Mouse (Mus musculus): Measurements from ENCODE around the gene Efcab11. TPM values are rescaled to one million over a fixed set of nuclear protein-coding genes. Genes with fewer than 3 reads are reported as not detected.

Efcab11 gene
- polyA plus RNA-seq, 1 experiment = 0.84 TPM

- 58% methylated on average over 3 of the region's 3 CpGs for whole genome bisulfite sequencing
- H3K27ac ChIP-seq (ENCODE audit: insufficient read depth, low read length) = no peak overlapping the region
Measured at GRCm38 (mm10) chr12:99873443-99873842, 10.8 kb downstream of the Efcab11 start.

DNA sequence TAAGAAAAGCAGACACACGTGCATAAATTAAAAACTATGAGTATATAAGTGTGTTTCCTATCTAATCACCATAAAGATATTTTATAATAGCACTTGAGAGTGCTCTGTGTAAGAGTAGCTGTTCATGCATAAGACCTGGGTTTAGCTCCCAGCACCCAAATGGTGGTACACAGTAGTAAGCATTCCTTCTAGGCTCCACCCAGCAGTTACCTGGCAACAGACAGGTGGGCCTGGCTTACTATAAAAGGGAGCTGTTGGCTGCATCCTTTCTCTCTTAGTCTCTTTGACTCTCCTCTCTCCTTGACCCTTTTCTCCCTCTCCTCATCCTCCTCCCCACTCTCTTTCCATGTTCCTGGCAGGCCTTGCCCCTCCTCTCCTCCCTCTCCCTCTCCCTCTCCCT, 15.4 kb downstream of the Efcab11 start:
- WGBS = 90% methylated on average over 1 of the region's 1 CpGs
- no peaks in the 10 kb centered on the region for H3K27me3 ChIP-seq (ENCODE audit: control insufficient read depth, insufficient read depth, low read length)
- no peaks in the 10 kb centered on the region for H3K4me1 ChIP-seq (ENCODE audit: control insufficient read depth, insufficient read depth, low read length)
- DNase-seq = no peak
- H3K27ac ChIP-seq (ENCODE audit: insufficient read depth, low read length) = no peak overlapping the region
- TF ChIP-seq CTCF (IDR thresholded peaks at IDR 0.05; ENCODE audit: borderline replicate concordance, insufficient read depth, low read depth, low read length) (no peak), POLR2A (IDR thresholded peaks at IDR 0.05; ENCODE audit: borderline replicate concordance, insufficient read depth, low read length) (no peak)
- H3K4me3 ChIP-seq (replicated peaks; ENCODE audit: insufficient read depth, low read depth, low read length) = no peak overlapping the region

More at GRCm38 (mm10) chr12:99873443-99873842, 10.8 kb downstream of the Efcab11 start:
- H3K4me1 ChIP-seq (ENCODE audit: control insufficient read depth, insufficient read depth, low read length) = no peaks in the 10 kb centered on the region
- DNase-seq = no peak
- H3K4me3 ChIP-seq (replicated peaks; ENCODE audit: insufficient read depth, low read depth, low read length) = no peak overlapping the region
- H3K27me3 ChIP-seq (ENCODE audit: control insufficient read depth, insufficient read depth, low read length) = no peaks in the 10 kb centered on the region
- no peak for TF ChIP-seq POLR2A (IDR thresholded peaks at IDR 0.05; ENCODE audit: borderline replicate concordance, insufficient read depth, low read length)
- no peak for TF ChIP-seq CTCF (IDR thresholded peaks at IDR 0.05; ENCODE audit: borderline replicate concordance, insufficient read depth, low read depth, low read length)

GRCm38 (mm10) chr12:99864613-99865012, 19.6 kb downstream of the Efcab11 start:
- no peak for DNase-seq
- Histone ChIP-seq H3K27me3 (ENCODE audit: control insufficient read depth, insufficient read depth, low read length) (no peaks in the 10 kb centered on the region), H3K4me1 (ENCODE audit: control insufficient read depth, insufficient read depth, low read length) (no peaks in the 10 kb centered on the region), H3K27ac (ENCODE audit: insufficient read depth, low read length) (no peak overlapping the region), H3K4me3 (replicated peaks; ENCODE audit: insufficient read depth, low read depth, low read length) (no peak overlapping the region)
- TF ChIP-seq POLR2A (IDR thresholded peaks at IDR 0.05; ENCODE audit: borderline replicate concordance, insufficient read depth, low read length) (no peak), CTCF (IDR thresholded peaks at IDR 0.05; ENCODE audit: borderline replicate concordance, insufficient read depth, low read depth, low read length) (no peak)

- Histone ChIP-seq H3K4me1 (ENCODE audit: control insufficient read depth, insufficient read depth, low read length) (no peaks in the 10 kb centered on the region), H3K4me3 (replicated peaks; ENCODE audit: insufficient read depth, low read depth, low read length) (no peak overlapping the region), H3K27ac (ENCODE audit: insufficient read depth, low read length) (no peak overlapping the region), H3K27me3 (ENCODE audit: control insufficient read depth, insufficient read depth, low read length) (no peaks in the 10 kb centered on the region)
- DNase-seq = no peak
- TF ChIP-seq POLR2A (IDR thresholded peaks at IDR 0.05; ENCODE audit: borderline replicate concordance, insufficient read depth, low read length) = no peak
- peak; percentile 19; the same call in 1 of the 2 replicates for TF ChIP-seq CTCF (IDR thresholded peaks at IDR 0.05; ENCODE audit: borderline replicate concordance, insufficient read depth, low read depth, low read length)
- WGBS = 74% methylated on average over 4 of the region's 4 CpGs
Measured at GRCm38 (mm10) chr12:99860981-99861380, 23.3 kb downstream of the Efcab11 start.

DNA sequence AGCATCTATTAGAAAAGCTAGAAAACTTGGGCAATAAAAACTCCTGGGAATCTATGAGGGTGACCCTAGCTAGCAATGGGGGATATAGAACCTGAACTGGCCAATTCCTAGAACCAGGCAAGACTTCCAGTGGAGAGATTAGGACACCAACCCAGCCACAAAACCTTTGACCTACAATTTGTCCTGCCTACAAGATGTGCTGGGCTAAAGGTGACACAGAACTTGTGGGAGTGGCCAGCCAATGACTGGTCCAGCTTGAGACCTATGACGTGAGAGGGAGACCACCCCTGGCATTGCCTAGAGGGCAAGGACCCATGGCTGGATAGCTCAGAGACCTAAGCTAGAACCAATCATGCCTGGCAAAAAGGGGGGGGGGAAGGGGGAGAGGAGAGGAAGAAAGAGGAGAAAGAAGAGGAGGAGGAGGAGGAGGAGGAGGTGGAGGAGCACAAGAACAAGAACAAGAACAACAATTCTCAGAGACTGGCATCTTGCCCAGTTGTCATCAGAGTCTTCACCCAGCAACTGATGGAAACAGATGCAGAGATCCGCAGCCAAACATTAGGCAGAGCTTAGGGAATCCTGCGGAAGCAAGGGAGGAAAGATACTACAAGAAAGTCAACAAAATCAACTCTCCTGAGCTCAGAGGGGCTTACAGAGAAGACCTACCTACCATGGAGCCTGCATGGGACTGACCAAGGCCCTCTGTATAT, 24.7 kb downstream of the Efcab11 start:
- H3K4me3 ChIP-seq (replicated peaks; ENCODE audit: insufficient read depth, low read depth, low read length) = no peak overlapping the region
- H3K4me1 ChIP-seq (ENCODE audit: control insufficient read depth, insufficient read depth, low read length) = no peaks in the 10 kb centered on the region
- no peaks in the 10 kb centered on the region for H3K27me3 ChIP-seq (ENCODE audit: control insufficient read depth, insufficient read depth, low read length)
- no peak for DNase-seq
- 64% methylated on average over 3 of the region's 3 CpGs for WGBS
- TF ChIP-seq POLR2A (IDR thresholded peaks at IDR 0.05; ENCODE audit: borderline replicate concordance, insufficient read depth, low read length) (no peak), CTCF (IDR thresholded peaks at IDR 0.05; ENCODE audit: borderline replicate concordance, insufficient read depth, low read depth, low read length) (no peak)
- no peak overlapping the region for H3K27ac ChIP-seq (ENCODE audit: insufficient read depth, low read length)

- no peaks in the 10 kb centered on the region for H3K27me3 ChIP-seq (ENCODE audit: control insufficient read depth, insufficient read depth, low read length)
- DNase-seq = no peak
- 94% methylated on average over 5 of the region's 5 CpGs for WGBS
- H3K4me1 ChIP-seq (ENCODE audit: control insufficient read depth, insufficient read depth, low read length) = no peaks in the 10 kb centered on the region
- no peak overlapping the region for H3K4me3 ChIP-seq (replicated peaks; ENCODE audit: insufficient read depth, low read depth, low read length)
- H3K27ac ChIP-seq (ENCODE audit: insufficient read depth, low read length) = no peak overlapping the region
- TF ChIP-seq POLR2A (IDR thresholded peaks at IDR 0.05; ENCODE audit: borderline replicate concordance, insufficient read depth, low read length) (no peak), CTCF (IDR thresholded peaks at IDR 0.05; ENCODE audit: borderline replicate concordance, insufficient read depth, low read depth, low read length) (no peak)
Measured at GRCm38 (mm10) chr12:99858664-99859063, 25.6 kb downstream of the Efcab11 start.

DNA sequence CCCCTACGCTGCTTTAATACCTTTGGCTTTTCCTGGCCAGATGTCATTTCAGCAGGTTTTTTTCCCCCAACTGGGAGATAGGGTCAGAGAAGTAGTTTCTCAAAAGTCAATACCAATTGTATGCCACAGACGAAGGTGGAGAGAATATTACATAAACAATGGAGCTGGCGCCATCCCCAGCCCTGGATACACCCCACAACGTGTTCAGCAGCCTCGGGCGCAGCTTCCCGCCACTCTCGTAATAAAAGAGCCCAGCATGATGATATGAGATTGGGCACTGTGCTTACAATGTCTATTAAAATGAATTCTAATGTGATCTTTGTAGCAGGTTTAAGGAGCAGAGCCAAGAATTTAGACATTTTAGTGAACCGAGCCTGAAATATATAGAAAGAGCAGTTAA, 28.2 kb downstream of the Efcab11 start:
- Histone ChIP-seq H3K27ac (ENCODE audit: insufficient read depth, low read length) (no peak overlapping the region), H3K4me3 (replicated peaks; ENCODE audit: insufficient read depth, low read depth, low read length) (no peak overlapping the region), H3K27me3 (ENCODE audit: control insufficient read depth, insufficient read depth, low read length) (no peaks in the 10 kb centered on the region), H3K4me1 (ENCODE audit: control insufficient read depth, insufficient read depth, low read length) (no peaks in the 10 kb centered on the region)
- 31% methylated on average over 9 of the region's 9 CpGs for WGBS
- DNase-seq = peak; percentile 18 to 36
- TF ChIP-seq CTCF (IDR thresholded peaks at IDR 0.05; ENCODE audit: borderline replicate concordance, insufficient read depth, low read depth, low read length) = no peak
- TF ChIP-seq POLR2A (IDR thresholded peaks at IDR 0.05; ENCODE audit: borderline replicate concordance, insufficient read depth, low read length) = no peak
